ENCODE assay signal across 8 mouse cellular contexts in the genomic region with DNA sequence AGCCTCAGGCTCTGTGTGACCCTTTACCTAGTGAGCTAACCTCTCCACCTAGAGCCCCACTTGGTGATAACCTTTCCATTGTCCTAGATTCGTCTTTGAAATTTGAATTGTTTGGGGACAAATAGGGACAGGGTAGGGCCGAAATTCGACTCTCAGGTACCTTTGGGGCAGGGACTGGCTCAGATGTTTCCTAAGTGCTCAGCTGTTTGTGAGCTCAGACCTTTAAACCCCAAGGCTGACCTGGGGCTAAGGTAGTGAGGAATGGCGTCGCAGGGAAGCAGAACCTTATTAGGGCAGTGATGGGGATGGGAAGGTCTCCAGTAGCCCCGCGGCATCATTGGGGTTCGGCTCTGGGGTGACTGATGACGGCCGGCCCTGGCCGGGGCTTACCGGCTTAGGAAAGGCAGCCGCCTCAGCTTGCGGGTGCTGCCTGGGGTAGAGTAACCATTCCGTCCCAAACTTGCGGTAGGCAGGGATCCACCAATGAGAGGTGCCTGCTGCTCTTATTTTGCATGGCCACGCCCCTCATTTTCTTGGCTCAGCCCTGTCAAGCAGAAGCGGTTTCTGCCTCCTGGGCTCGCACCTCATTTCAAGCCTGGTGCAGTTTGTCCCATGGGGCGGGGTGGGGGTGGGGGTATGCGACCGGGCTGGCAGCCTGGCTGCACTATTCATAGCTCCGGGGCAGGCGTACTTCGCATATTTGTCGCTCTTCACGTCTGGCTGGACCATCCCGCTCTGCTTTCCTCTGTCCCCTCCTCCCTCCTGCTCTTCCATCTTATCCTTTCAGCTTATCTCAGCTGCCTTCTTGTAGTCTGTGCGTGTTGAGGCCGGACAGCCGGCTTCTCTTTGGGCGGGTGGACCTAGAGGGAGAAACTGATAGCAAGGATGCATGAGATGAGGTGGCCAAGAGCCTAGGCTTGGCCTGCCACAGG. TPM values are rescaled to one million over a fixed set of nuclear protein-coding genes. Genes with fewer than 3 reads are reported as not detected.
A peak's percentile ranks its signal among the peaks of the same experiment; 100 is the strongest.
DNase-seq lines count a peak whose midpoint lies in the region; ATAC-seq and TF ChIP-seq lines count a peak whose summit lies in the region.

No protein-coding gene starts in this region.

- H3K9ac ChIP-seq in forebrain, postnatal 0 days = peak overlapping the region; percentile 29
- peak overlapping the region; percentile 28; the same call in 1 of the 2 replicates for H3K9ac ChIP-seq in hindbrain, embryonic 12.5 days

- intact Hi-C loops in left cerebral cortex, postnatal 14 days (cut with DNase I) = no loop called here

- H3K27me3 ChIP-seq in forebrain, postnatal 0 days (ENCODE audit: insufficient read depth, low read length) = no peaks in the 10 kb centered on the region
- peaks cover 7% of the 10 kb centered on the region; the same call in 1 of the 2 replicates for H3K27me3 ChIP-seq in hindbrain, embryonic 12.5 days

- ATAC-seq in forebrain, postnatal 0 days = peak; percentile 89
- peak; percentile 81 for ATAC-seq in hindbrain, embryonic 12.5 days (ENCODE audit: low FRiP score)
- ATAC-seq in megakaryocyte progenitor cell, adult 5-6 weeks (replicated peaks; ENCODE audit: poor library complexity) = peak; percentile 79

- WGBS in forebrain, postnatal 0 days = 2% methylated on average over 32 of the region's 32 CpGs
- WGBS in hindbrain, embryonic 12.5 days = 1% methylated on average over 31 of the region's 32 CpGs

- peaks cover 13% of the 10 kb centered on the region; the same call in 1 of the 2 replicates for H3K4me1 ChIP-seq in forebrain, postnatal 0 days (ENCODE audit: insufficient read depth)
- peaks cover 27% of the 10 kb centered on the region for H3K4me1 ChIP-seq in hindbrain, embryonic 12.5 days

- TF ChIP-seq CTCF in forebrain, postnatal 0 days (IDR thresholded peaks at IDR 0.05; ENCODE audit: low read depth) = no peak

- peak overlapping the region; percentile 6; the same call in 1 of the 2 replicates for H3K27ac ChIP-seq in forebrain, postnatal 0 days (ENCODE audit: low read depth, low read length)
- H3K27ac ChIP-seq in hindbrain, embryonic 12.5 days = peak overlapping the region; percentile 74

- H3K9me3 ChIP-seq in forebrain, postnatal 0 days (ENCODE audit: low read length) = no peaks in the 10 kb centered on the region
- no peaks in the 10 kb centered on the region for H3K9me3 ChIP-seq in hindbrain, embryonic 12.5 days (replicated peaks)

- peak overlapping the region; percentile 35 for H3K4me3 ChIP-seq in forebrain, postnatal 0 days (ENCODE audit: low read depth, low read length)
- peak overlapping the region; percentile 28 for H3K4me3 ChIP-seq in hindbrain, embryonic 12.5 days

- no peaks in the 10 kb centered on the region for H3K36me3 ChIP-seq in forebrain, postnatal 0 days (ENCODE audit: insufficient read depth)
- H3K36me3 ChIP-seq in hindbrain, embryonic 12.5 days = no peaks in the 10 kb centered on the region

- peak overlapping the region; percentile 62 for H3K4me2 ChIP-seq in forebrain, postnatal 0 days (ENCODE audit: low read depth)
- peak overlapping the region; percentile 58 for H3K4me2 ChIP-seq in hindbrain, embryonic 12.5 days (replicated peaks)

- DNase-seq in layer of hippocampus, adult 11-12 months (ENCODE audit: low spot score) = peak; percentile 71
- no peak for DNase-seq in layer of hippocampus, postnatal 25 days (ENCODE audit: extremely low spot score in 1 of 2, low spot score in 1 of 2)
- peak; percentile 62 for DNase-seq in cerebellum, adult 8-10 months
- DNase-seq in forebrain, postnatal 0 days = peak; percentile 74
- peak; percentile 73 to 78 for DNase-seq in left cerebral cortex, postnatal 14 days (ENCODE audit: low spot score in 2 of 2)
- peak; percentile 73 for DNase-seq in spleen, adult 12 weeks (ENCODE audit: low spot score)

RNA-seq across cellular contexts. Expression of gene Arhgap23, which starts 12.7 kb away (rescaled TPM):
- total RNA-seq in layer of hippocampus, postnatal 25 days (2021) = 10 to 100 TPM; 71.4 to 73.5 TPM
- 52.7 and 52.9 TPM in 2 replicates for total RNA-seq in forebrain, postnatal 0 days (2014; rRNA removed)
- polyA plus RNA-seq in forebrain, postnatal 0 days (2015; fragmentation: Nextera tagmentation; extraction: Ambion mirVana) = 7.0 and 10.2 TPM in 2 replicates
- 9.3 and 10.0 TPM in 2 replicates for polyA plus RNA-seq in hindbrain, embryonic 12.5 days (2016; fragmentation: Nextera tagmentation; extraction: Ambion mirVana)
- 10 to 100 TPM; 70.1 to 71.4 TPM for total RNA-seq in left cerebral cortex, postnatal 14 days (2021)
- total RNA-seq in megakaryocyte progenitor cell, adult 5-6 weeks (2015) = 6.3 and 8.0 TPM in 2 replicates
- total RNA-seq in megakaryocyte progenitor cell, adult 5-6 weeks (2017) = 5.6 and 6.1 TPM in 2 replicates

Comparison
In these comparisons a context has a peak if more than half of its experiments do, and no peak if none do; other contexts are left out.
1. DNase-seq: peak in layer of hippocampus, adult 11-12 months (single experiment), cerebellum, adult 8-10 months (single experiment), forebrain, postnatal 0 days (single experiment), left cerebral cortex, postnatal 14 days (2 of 2) and spleen, adult 12 weeks (single experiment); none in layer of hippocampus, postnatal 25 days (0 of 2).
2. Peak in every context shown above with its lines, with median percentiles within 50 percentile points of each other: ATAC-seq.